Mouse (Mus musculus) intestine, embryonic 16.5 days (tissue): Measurements from ENCODE around the gene Ube4a. TPM values are rescaled to one million over a fixed set of nuclear protein-coding genes. Genes with fewer than 3 reads are reported as not detected.

ENCODE experiments used
- ATAC-seq: fragments of 200-750 bp; cut with Nextera tagmentation; 2 replicates; pipeline ENCODE4 v1.8.0; 2017; ENCODE audit warnings: moderate TSS enrichment, moderate library complexity
- H3K27ac ChIP-seq: fragments of 300-500 bp; sonication (generic); 2 replicates; pipeline ENCODE4 v1.5.1; 2014; ENCODE audit warnings: mild to moderate bottlenecking, low read length
- H3K27me3 ChIP-seq: fragments of 300-500 bp; sonication (generic); replicated peaks from 2 replicates; pipeline ENCODE4 v1.6.1; 2014; ENCODE audit warnings: low read length, control low read depth, mixed read lengths; ENCODE audit not compliant: control insufficient read depth, insufficient read depth
- H3K36me3 ChIP-seq: fragments of 300-500 bp; sonication (generic); 2 replicates; pipeline ENCODE4 v1.6.1; 2014; ENCODE audit warnings: low read length, control low read depth; ENCODE audit not compliant: control insufficient read depth, insufficient read depth
- H3K4me1 ChIP-seq: fragments of 300-500 bp; sonication (generic); 2 replicates; pipeline ENCODE4 v1.6.1; 2014; ENCODE audit warnings: low read length, control low read depth, mixed read lengths; ENCODE audit not compliant: control insufficient read depth, insufficient read depth
- H3K4me2 ChIP-seq: fragments of 300-500 bp; sonication (generic); 2 replicates; pipeline ENCODE4 v1.6.1; 2014; ENCODE audit warnings: low read depth, low read length, control low read depth
- H3K4me3 ChIP-seq: fragments of 300-500 bp; sonication (generic); 2 replicates; pipeline ENCODE4 v1.5.1; 2014; ENCODE audit warnings: mild to moderate bottlenecking, low read length
- H3K9ac ChIP-seq: fragments of 300-500 bp; sonication (generic); 2 replicates; pipeline ENCODE4 v1.6.1; 2014; ENCODE audit warnings: low read depth, low read length
- H3K9me3 ChIP-seq: fragments of 300-500 bp; sonication (generic); 2 replicates; pipeline ENCODE4 v1.6.1; 2016; ENCODE audit warnings: low read length, control low read depth; ENCODE audit not compliant: control insufficient read depth
- WGBS: fragments of 180-500 bp; shearing (Covaris S2); extraction: QIAGEN DNeasy Blood & Tissue Kit; methylation state at CpG from one replicate; pipeline ENCODE4 v1.1.7; 2014; 5-methylcytosine and 5-hydroxymethylcytosine counted together
- polyA plus RNA-seq: library from polyadenylated mRNA; unstranded; fragments of >200 nt; fragmentation: Nextera tagmentation; extraction: Ambion mirVana; gene quantifications from 2 replicates; pipeline ENCODE4 v1.2.1, GENCODE M21; 2015

Gene Ube4a
- polyA plus RNA-seq, 1 experiment from 2014 or later, result 23.0 TPM

- peak within 1 kb of the TSS; percentile 99 for H3K4me3 ChIP-seq
- H3K27ac ChIP-seq, result peak within 1 kb of the TSS; percentile 93
- no peaks in the 10 kb centered on the region for H3K9me3 ChIP-seq
- peak within 1 kb of the TSS; percentile 94 for H3K9ac ChIP-seq
- peaks cover 40% of the 10 kb centered on the region for H3K4me1 ChIP-seq
- under 1% methylated on average over 57 of the region's 71 CpGs for WGBS
- ATAC-seq, result peak; percentile 86
- H3K27me3 ChIP-seq, result no peaks in the 10 kb centered on the region
- no peaks in the 10 kb centered on the region for H3K36me3 ChIP-seq
- peak within 1 kb of the TSS; percentile 97 for H3K4me2 ChIP-seq
These were observed 84.1 kb downstream of the Ube4a start, which contains the start of gene Kmt2a for GRCm38 (mm10) chr9:44881221-44881871. TSS of gene Kmt2a (minus strand) at chr9:44881296.

- H3K4me1 ChIP-seq, result peaks cover 44% of the 10 kb centered on the region
These were observed 84.9 kb downstream of the Ube4a start for GRCm38 (mm10) chr9:44880309-44881081.

DNA sequence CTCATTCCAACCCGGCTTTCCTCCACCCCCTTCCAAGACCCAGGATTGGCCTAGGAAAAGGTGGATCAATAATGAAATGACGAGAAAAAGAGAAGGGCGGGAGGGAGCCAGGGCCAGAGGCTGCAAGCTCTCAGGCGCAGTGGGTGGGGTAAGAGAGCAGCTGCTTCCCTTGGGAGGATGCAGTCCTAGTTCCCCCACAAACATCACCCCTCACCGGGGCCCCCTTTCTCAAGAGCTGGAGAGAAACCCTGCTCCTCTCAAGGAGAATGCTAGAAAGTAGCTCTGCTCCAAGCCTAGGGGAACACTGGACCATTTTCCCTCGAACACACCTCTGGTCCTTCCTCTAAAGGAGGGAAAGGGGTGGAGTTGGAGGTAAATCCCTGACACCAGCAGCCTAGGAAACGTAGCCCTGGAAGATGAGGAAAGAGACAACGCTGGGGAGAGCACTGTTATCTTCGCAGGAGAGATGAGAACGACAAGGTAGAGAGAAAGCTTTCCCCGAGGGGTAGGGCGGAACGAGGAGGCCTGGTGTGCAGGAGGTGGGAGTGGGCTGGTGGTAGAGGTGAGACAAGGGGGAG is 85.6 kb downstream of the Ube4a start:
- peak overlapping the region; percentile 99 for H3K4me3 ChIP-seq
- peak overlapping the region; percentile 95 for H3K4me2 ChIP-seq
- H3K4me1 ChIP-seq, result peaks cover 46% of the 10 kb centered on the region
- peak overlapping the region; percentile 93 for H3K27ac ChIP-seq
- H3K36me3 ChIP-seq, result no peaks in the 10 kb centered on the region
- H3K9me3 ChIP-seq, result no peaks in the 10 kb centered on the region
- ATAC-seq, result no peak
- WGBS, result under 1% methylated on average over 13 of the region's 13 CpGs
- no peaks in the 10 kb centered on the region for H3K27me3 ChIP-seq
- H3K9ac ChIP-seq, result peak overlapping the region; percentile 94

More at GRCm38 (mm10) chr9:44880309-44881081, 84.9 kb downstream of the Ube4a start:
- H3K27me3 ChIP-seq, result no peaks in the 10 kb centered on the region
- ATAC-seq, result peak; percentile 32
- H3K9me3 ChIP-seq, result no peaks in the 10 kb centered on the region
- H3K9ac ChIP-seq, result peak overlapping the region; percentile 94
- H3K4me2 ChIP-seq, result peak overlapping the region; percentile 95
- under 1% methylated on average over 39 of the region's 44 CpGs for WGBS
- peak overlapping the region; percentile 99 for H3K4me3 ChIP-seq
- no peaks in the 10 kb centered on the region for H3K36me3 ChIP-seq
- H3K27ac ChIP-seq, result peak overlapping the region; percentile 93

- no peaks in the 10 kb centered on the region for H3K9me3 ChIP-seq
- peak overlapping the region; percentile 28; the same call in 1 of the 2 replicates for H3K27ac ChIP-seq
- WGBS, result 24% methylated on average over 9 of the region's 9 CpGs
- no peaks in the 10 kb centered on the region for H3K36me3 ChIP-seq
- no peaks in the 10 kb centered on the region for H3K27me3 ChIP-seq
- ATAC-seq, result no peak
- peak overlapping the region; percentile 94 for H3K9ac ChIP-seq
- H3K4me1 ChIP-seq, result peaks cover 54% of the 10 kb centered on the region
- peak overlapping the region; percentile 95 for H3K4me2 ChIP-seq
- peak overlapping the region; percentile 99 for H3K4me3 ChIP-seq
These were observed 86.5 kb downstream of the Ube4a start for GRCm38 (mm10) chr9:44878776-44879500.

DNA sequence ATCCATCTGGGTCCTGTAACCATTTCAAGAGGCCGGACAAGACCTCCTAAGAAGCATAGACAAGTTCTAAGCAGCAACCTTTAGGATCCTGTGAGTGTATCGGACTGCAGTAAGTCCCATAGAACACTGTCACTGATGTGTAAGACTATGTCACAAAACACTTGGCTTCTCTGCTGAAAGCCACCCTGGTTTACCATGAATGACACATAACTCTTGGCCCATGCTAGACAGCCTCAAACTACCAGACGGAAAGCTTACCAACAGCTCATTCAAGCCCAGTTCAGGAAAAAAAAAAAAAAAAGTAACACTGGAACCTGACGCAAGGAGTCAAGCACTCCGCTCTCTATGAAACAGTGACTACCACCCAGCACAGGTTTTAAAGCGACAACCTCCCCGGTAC is 87.7 kb downstream of the Ube4a start:
- no peak for ATAC-seq
- WGBS, result 74% methylated on average over 7 of the region's 7 CpGs
- Histone ChIP-seq H3K4me2 (no peak overlapping the region), H3K9ac (no peak overlapping the region), H3K27ac (no peak overlapping the region), H3K27me3 (no peaks in the 10 kb centered on the region), H3K4me1 (peaks cover 60% of the 10 kb centered on the region), H3K4me3 (no peak overlapping the region), H3K36me3 (no peaks in the 10 kb centered on the region), H3K9me3 (no peaks in the 10 kb centered on the region)

- no peak overlapping the region for H3K27ac ChIP-seq
- ATAC-seq, result no peak
- no peaks in the 10 kb centered on the region for H3K27me3 ChIP-seq
- 68% methylated on average over 7 of the region's 7 CpGs for WGBS
- no peaks in the 10 kb centered on the region for H3K36me3 ChIP-seq
- no peaks in the 10 kb centered on the region for H3K9me3 ChIP-seq
- H3K9ac ChIP-seq, result no peak overlapping the region
- H3K4me1 ChIP-seq, result peaks cover 63% of the 10 kb centered on the region
- H3K4me3 ChIP-seq, result no peak overlapping the region
- no peak overlapping the region for H3K4me2 ChIP-seq
These were observed 89.9 kb downstream of the Ube4a start for GRCm38 (mm10) chr9:44875476-44875875.

- H3K27ac ChIP-seq, result no peak overlapping the region; the same call in 1 of the 2 replicates
- ATAC-seq, result peak; percentile 60
These were observed 91.2 kb downstream of the Ube4a start for GRCm38 (mm10) chr9:44874198-44874597.

GRCm38 (mm10) chr9:44873665-44874064 is 91.7 kb downstream of the Ube4a start:
- Histone ChIP-seq H3K4me3 (no peak overlapping the region), H3K4me2 (no peak overlapping the region), H3K27ac (peak overlapping the region; percentile 36; the same call in 1 of the 2 replicates), H3K36me3 (no peaks in the 10 kb centered on the region), H3K9me3 (no peaks in the 10 kb centered on the region), H3K27me3 (no peaks in the 10 kb centered on the region), H3K9ac (no peak overlapping the region), H3K4me1 (peaks cover 47% of the 10 kb centered on the region)
- 39% methylated on average over 5 of the region's 5 CpGs for WGBS
- no peak; the same call in 1 of the 2 replicates for ATAC-seq

More at GRCm38 (mm10) chr9:44874198-44874597, 91.2 kb downstream of the Ube4a start:
- H3K9ac ChIP-seq, result no peak overlapping the region
- H3K4me3 ChIP-seq, result no peak overlapping the region
- H3K36me3 ChIP-seq, result no peaks in the 10 kb centered on the region
- H3K4me2 ChIP-seq, result no peak overlapping the region
- peaks cover 53% of the 10 kb centered on the region for H3K4me1 ChIP-seq
- no peaks in the 10 kb centered on the region for H3K27me3 ChIP-seq
- H3K9me3 ChIP-seq, result no peaks in the 10 kb centered on the region
